Mouse (Mus musculus) monocyte, adult 5-6 weeks (primary cell): ENCODE measurements around the gene Muc5b. TPM values are rescaled to one million over a fixed set of nuclear protein-coding genes. Genes with fewer than 3 reads are reported as not detected.
"Not testable (repeated sequence)": the region's sequence is repeated elsewhere in the genome, so short reads cannot be mapped to it uniquely, and the experiment has no call there.

ENCODE experiments used
- ATAC-seq: fragments of 153-309, 156-312 bp; replicated peaks from 2 replicates; pipeline ENCODE4 v1.8.0; 2017; ENCODE audit warnings: mild to moderate bottlenecking; ENCODE audit not compliant: low TSS enrichment, insufficient number of reproducible peaks, severe bottlenecking, poor library complexity, low FRiP score
- total RNA-seq: library from RNA; stranded (forward); fragments of 200-1000, 200-491, 200-594 nt; gene quantifications from 3 replicates; pipeline ENCODE4 v1.2.3, GENCODE M21; 2017

Muc5b gene
- 0.11 TPM in 1 of 3 replicates, not detected in the others for total RNA-seq

GRCm38 (mm10) chr7:141838779-141839178 is at the start of gene Muc5b:
Muc5b (plus strand) TSS chr7:141839070.
- ATAC-seq = no peak

GRCm38 (mm10) chr7:141794251-141794650 is 44.6 kb upstream of the Muc5b start:
- no peak for ATAC-seq

GRCm38 (mm10) chr7:141803206-141803605 is 35.7 kb upstream of the Muc5b start:
- no peak for ATAC-seq

GRCm38 (mm10) chr7:141805384-141805783 is 33.5 kb upstream of the Muc5b start:
- no peak for ATAC-seq

- ATAC-seq = not testable (repeated sequence)
These were observed 31.0 kb upstream of the Muc5b start for GRCm38 (mm10) chr7:141807823-141808222.

GRCm38 (mm10) chr7:141809933-141810332 is 28.9 kb upstream of the Muc5b start:
- ATAC-seq = not testable (repeated sequence)

GRCm38 (mm10) chr7:141813321-141813720 is 25.5 kb upstream of the Muc5b start:
- ATAC-seq = no peak

- no peak; the same call in 1 of the 2 replicates for ATAC-seq
These were observed 23.5 kb upstream of the Muc5b start for GRCm38 (mm10) chr7:141815361-141815760.

- no peak for ATAC-seq
These were observed 21.4 kb upstream of the Muc5b start for GRCm38 (mm10) chr7:141817355-141818075.

GRCm38 (mm10) chr7:141818267-141818666 is 20.6 kb upstream of the Muc5b start:
- no peak for ATAC-seq

GRCm38 (mm10) chr7:141822582-141823261 is 16.1 kb upstream of the Muc5b start:
- no peak for ATAC-seq

GRCm38 (mm10) chr7:141823699-141824098 is 15.2 kb upstream of the Muc5b start:
- no peak for ATAC-seq

GRCm38 (mm10) chr7:141824398-141824797 is 14.5 kb upstream of the Muc5b start:
- no peak for ATAC-seq

GRCm38 (mm10) chr7:141835941-141836340 is 2.9 kb upstream of the Muc5b start:
- ATAC-seq = no peak

- no peak for ATAC-seq
These were observed 2.4 kb upstream of the Muc5b start for GRCm38 (mm10) chr7:141836423-141836822.

GRCm38 (mm10) chr7:141840354-141840753 is 1.5 kb downstream of the Muc5b start:
- ATAC-seq = no peak

GRCm38 (mm10) chr7:141861046-141861445 is 22.2 kb downstream of the Muc5b start:
- ATAC-seq = no peak

GRCm38 (mm10) chr7:141869644-141870043 is 30.8 kb downstream of the Muc5b start:
- ATAC-seq = no peak

- no peak for ATAC-seq
These were observed 31.7 kb downstream of the Muc5b start for GRCm38 (mm10) chr7:141870553-141870952.

GRCm38 (mm10) chr7:141874891-141875290 is 36.0 kb downstream of the Muc5b start:
- ATAC-seq = no peak
